Mouse (Mus musculus) urinary bladder, postnatal 36 days (tissue): ENCODE measurements at regions not wholly inside any gene's neighbourhood (a gene's known extent, or its start where the extent isn't known, plus 50 kb on each side); places are given as distances from the start of the nearest gene placed in this dataset.

ENCODE experiments used
- DNase-seq, 2 experiments: peaks; one replicate each; pipeline ENCODE4 v3.0.0; 2022; ENCODE audit warnings: low spot score in 2 of 2, mixed read lengths in 1 of 2

GRCm38 (mm10) chr1:56453756-56454155 lies 183.5 kb downstream of the Hsfy2 start:
- no peak for DNase-seq

- no peak for DNase-seq
These were observed 194.4 kb downstream of the Hsfy2 start for GRCm38 (mm10) chr1:56442835-56443234.

GRCm38 (mm10) chr1:56406786-56407185 lies 230.4 kb downstream of the Hsfy2 start:
- DNase-seq: no peak

- DNase-seq: no peak
These were observed 233.9 kb downstream of the Hsfy2 start for GRCm38 (mm10) chr1:56403351-56403750.

GRCm38 (mm10) chr1:56395832-56396231 lies 241.4 kb downstream of the Hsfy2 start:
- no peak for DNase-seq

GRCm38 (mm10) chr1:56387086-56387485 lies 250.1 kb downstream of the Hsfy2 start:
- DNase-seq: no peak

- no peak for DNase-seq
These were observed 270.9 kb downstream of the Hsfy2 start for GRCm38 (mm10) chr1:56366319-56366718.

- no peak for DNase-seq
These were observed 276.4 kb downstream of the Hsfy2 start for GRCm38 (mm10) chr1:56360857-56361256.

GRCm38 (mm10) chr1:56346638-56347037 lies 290.6 kb downstream of the Hsfy2 start:
- peak in 1 of 2 experiments; percentile 8 for DNase-seq

GRCm38 (mm10) chr1:56344952-56345351 lies 292.3 kb downstream of the Hsfy2 start:
- DNase-seq: no peak

GRCm38 (mm10) chr1:56327381-56327780 lies 309.9 kb downstream of the Hsfy2 start:
- no peak for DNase-seq

GRCm38 (mm10) chr1:56308586-56308985 lies 328.6 kb downstream of the Hsfy2 start:
- DNase-seq: no peak

- DNase-seq: no peak
These were observed 342.8 kb downstream of the Hsfy2 start for GRCm38 (mm10) chr1:56294391-56294790.

- no peak for DNase-seq
These were observed 347.5 kb downstream of the Hsfy2 start for GRCm38 (mm10) chr1:56289748-56290147.

- DNase-seq: no peak
These were observed 350.7 kb downstream of the Hsfy2 start for GRCm38 (mm10) chr1:56286386-56287045.

- no peak for DNase-seq
These were observed 375.5 kb downstream of the Hsfy2 start for GRCm38 (mm10) chr1:56261708-56262107.

- peak in 1 of 2 experiments; percentile 4 for DNase-seq
These were observed 376.5 kb downstream of the Hsfy2 start for GRCm38 (mm10) chr1:56260759-56261158.

- DNase-seq: no peak
These were observed 380.3 kb downstream of the Hsfy2 start for GRCm38 (mm10) chr1:56256839-56257490.

- no peak for DNase-seq
These were observed 397.5 kb downstream of the Hsfy2 start for GRCm38 (mm10) chr1:56239686-56240085.

GRCm38 (mm10) chr1:56226314-56227008 lies 410.8 kb downstream of the Hsfy2 start:
- no peak for DNase-seq

- DNase-seq: no peak
These were observed 417.5 kb downstream of the Hsfy2 start for GRCm38 (mm10) chr1:56219700-56220099.

- DNase-seq: no peak
These were observed 426.4 kb downstream of the Hsfy2 start for GRCm38 (mm10) chr1:56210712-56211371.
